Mouse (Mus musculus) C2C12 (cell line): Measurements from ENCODE around the gene Tac2.

ENCODE experiments used
- CTCF ChIP-seq: IDR thresholded peaks from one replicate; pipeline ENCODE4 v1.5.1; 2011; ENCODE audit not compliant: control insufficient read depth, insufficient read depth, insufficient read length
- FOSL1 ChIP-seq: IDR thresholded peaks from one replicate; pipeline ENCODE4 v1.8.0; 2011; ENCODE audit warnings: mild to moderate bottlenecking, low read length; ENCODE audit not compliant: poor library complexity, insufficient read depth, severe bottlenecking
- MAX ChIP-seq: IDR thresholded peaks from one replicate; pipeline ENCODE4 v1.6.1; 2011; ENCODE audit warnings: mild to moderate bottlenecking, control low read depth
- MYOG ChIP-seq: IDR thresholded peaks from one replicate; pipeline ENCODE4 v1.6.1; 2011; ENCODE audit not compliant: control insufficient read depth, insufficient read length; ENCODE audit errors: extremely low read depth
- USF1 ChIP-seq: IDR thresholded peaks from one replicate; pipeline ENCODE4 v1.6.1; 2011; ENCODE audit warnings: low read depth, mild to moderate bottlenecking, control low read depth, moderate library complexity

DNA sequence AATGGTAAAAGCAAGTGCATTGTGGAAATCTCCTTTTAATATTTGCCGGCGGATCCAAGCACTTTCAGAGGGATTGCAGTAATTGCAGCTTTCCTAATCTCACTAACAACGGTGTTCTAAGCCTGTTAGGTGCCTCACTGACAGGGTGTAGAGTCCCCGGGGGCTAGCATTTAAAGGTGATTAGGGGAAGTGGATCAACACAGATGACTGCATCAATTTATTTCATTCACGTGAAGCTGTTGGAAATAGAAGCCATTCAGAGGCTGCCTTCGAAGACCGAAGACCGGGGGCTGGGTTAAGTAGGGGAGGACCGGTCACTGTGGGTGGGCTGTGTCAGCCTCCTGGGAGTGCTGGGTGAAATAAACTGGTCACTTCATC is 6.6 kb downstream of the Tac2 start:
- TF ChIP-seq MAX = no peak
- TF ChIP-seq CTCF = no peak
- TF ChIP-seq FOSL1 = no peak
- no peak for TF ChIP-seq USF1
- TF ChIP-seq MYOG = no peak
